Mouse (Mus musculus): Measurements from ENCODE around the gene Frs2. TPM values are rescaled to one million over a fixed set of nuclear protein-coding genes. Genes with fewer than 3 reads are reported as not detected.

The Frs2 gene
- polyA plus RNA-seq, 1 experiment, result 36.3 TPM

DNA sequence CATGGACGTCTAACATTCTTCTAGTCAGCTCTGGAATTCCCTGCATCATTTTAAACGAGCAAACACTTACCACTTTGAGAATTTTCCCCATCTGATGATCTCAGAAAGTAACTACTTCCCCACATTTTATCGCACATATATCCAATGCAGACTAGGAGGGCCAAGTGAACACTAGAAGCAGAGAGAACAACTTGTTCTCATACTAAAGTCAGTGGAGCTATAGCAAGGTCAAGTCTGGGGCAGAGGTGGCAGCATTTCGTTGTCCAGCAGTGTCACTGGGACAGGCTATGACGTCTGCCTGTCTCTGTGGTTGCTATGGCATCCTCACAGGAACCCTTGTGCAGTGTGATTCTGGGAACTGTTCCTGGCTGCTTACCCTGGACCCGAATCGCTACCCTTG is 36.9 kb downstream of the Frs2 start:
- H3K27me3 ChIP-seq (ENCODE audit: control insufficient read depth, insufficient read depth, low read length), result no peaks in the 10 kb centered on the region
- no peak overlapping the region for H3K4me3 ChIP-seq (replicated peaks; ENCODE audit: insufficient read depth, low read depth, low read length)
- DNase-seq, result no peak
- no peak overlapping the region for H3K27ac ChIP-seq (ENCODE audit: insufficient read depth, low read length)
- 49% methylated on average over 7 of the region's 7 CpGs for WGBS
- no peak for TF ChIP-seq POLR2A (IDR thresholded peaks at IDR 0.05; ENCODE audit: borderline replicate concordance, insufficient read depth, low read length)
- TF ChIP-seq CTCF (IDR thresholded peaks at IDR 0.05; ENCODE audit: borderline replicate concordance, insufficient read depth, low read depth, low read length), result no peak
- H3K4me1 ChIP-seq (ENCODE audit: control insufficient read depth, insufficient read depth, low read length), result 0 out of 2 replicates have a peak, but pooled peaks cover 3% of the 10 kb centered on the region

DNA sequence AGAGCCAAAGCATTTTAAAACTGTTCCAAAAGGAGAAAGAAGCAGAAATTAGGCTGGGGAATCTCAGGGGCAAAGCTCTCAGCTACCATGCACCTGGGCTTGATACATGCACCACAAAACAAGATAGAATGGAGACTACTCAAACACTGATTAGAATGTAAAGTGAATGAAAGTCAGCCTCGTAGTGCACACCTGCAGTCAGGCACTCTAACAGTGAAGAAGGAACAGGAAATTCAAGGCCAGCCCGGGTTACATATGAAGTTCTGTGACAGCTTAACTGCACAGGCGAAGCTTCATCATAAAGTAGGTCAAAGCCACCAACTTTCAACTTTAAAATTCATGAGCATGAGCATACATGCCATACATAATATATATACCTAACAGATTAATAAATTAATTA is 38.1 kb downstream of the Frs2 start:
- Histone ChIP-seq H3K4me3 (replicated peaks; ENCODE audit: insufficient read depth, low read depth, low read length) (no peak overlapping the region), H3K27ac (ENCODE audit: insufficient read depth, low read length) (no peak overlapping the region), H3K4me1 (ENCODE audit: control insufficient read depth, insufficient read depth, low read length) (0 out of 2 replicates have a peak, but pooled peaks cover 5% of the 10 kb centered on the region), H3K27me3 (ENCODE audit: control insufficient read depth, insufficient read depth, low read length) (no peaks in the 10 kb centered on the region)
- TF ChIP-seq POLR2A (IDR thresholded peaks at IDR 0.05; ENCODE audit: borderline replicate concordance, insufficient read depth, low read length) (no peak), CTCF (IDR thresholded peaks at IDR 0.05; ENCODE audit: borderline replicate concordance, insufficient read depth, low read depth, low read length) (no peak)
- DNase-seq, result no peak
- 69% methylated on average over 3 of the region's 3 CpGs for whole genome bisulfite sequencing

DNA sequence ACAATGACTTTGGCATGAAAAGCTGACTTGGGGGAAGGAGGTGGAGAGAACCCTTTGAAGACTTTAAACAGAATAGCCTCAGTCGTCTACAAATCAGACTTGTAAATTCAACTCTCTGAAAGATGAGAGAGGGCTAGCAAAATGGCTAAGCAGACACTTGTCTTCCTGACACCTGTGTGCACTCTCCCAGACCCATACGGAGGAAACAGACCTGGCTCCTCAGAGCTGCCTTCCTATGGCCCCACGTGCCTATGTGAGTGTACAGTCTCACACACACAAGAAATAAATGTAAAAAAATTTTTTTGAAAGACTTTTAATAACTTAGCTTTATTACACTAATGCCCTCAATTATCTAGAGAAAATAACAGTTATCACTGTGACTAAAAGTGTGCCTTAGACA is 41.6 kb downstream of the Frs2 start:
- H3K4me3 ChIP-seq (replicated peaks; ENCODE audit: insufficient read depth, low read depth, low read length), result no peak overlapping the region
- DNase-seq, result no peak
- no peak overlapping the region for H3K27ac ChIP-seq (ENCODE audit: insufficient read depth, low read length)
- TF ChIP-seq CTCF (IDR thresholded peaks at IDR 0.05; ENCODE audit: borderline replicate concordance, insufficient read depth, low read depth, low read length) (no peak), POLR2A (IDR thresholded peaks at IDR 0.05; ENCODE audit: borderline replicate concordance, insufficient read depth, low read length) (no peak)
- H3K27me3 ChIP-seq (ENCODE audit: control insufficient read depth, insufficient read depth, low read length), result no peaks in the 10 kb centered on the region
- WGBS, result 53% methylated on average over 3 of the region's 3 CpGs
- peaks cover 6% of the 10 kb centered on the region; the same call in 1 of the 2 replicates for H3K4me1 ChIP-seq (ENCODE audit: control insufficient read depth, insufficient read depth, low read length)

DNA sequence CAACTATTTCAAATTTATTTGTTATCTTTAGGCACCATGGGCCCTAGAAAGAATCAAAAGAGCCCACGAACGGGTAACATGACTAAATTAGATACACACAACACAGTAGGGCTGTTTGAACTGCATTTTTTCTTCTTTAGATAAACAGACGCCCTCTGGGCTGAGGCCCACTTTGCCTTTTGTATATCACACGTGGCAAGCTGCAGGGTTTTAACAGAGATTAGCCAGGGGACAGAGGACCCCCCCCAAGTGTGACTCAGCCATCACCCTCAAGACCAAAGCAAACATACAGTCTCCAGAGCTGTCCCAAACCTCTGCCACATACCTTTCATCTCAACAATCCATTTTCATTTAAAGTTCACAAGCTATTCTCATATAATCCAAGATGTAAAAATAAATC is 42.1 kb downstream of the Frs2 start:
- WGBS, result 42% methylated on average over 4 of the region's 4 CpGs

DNA sequence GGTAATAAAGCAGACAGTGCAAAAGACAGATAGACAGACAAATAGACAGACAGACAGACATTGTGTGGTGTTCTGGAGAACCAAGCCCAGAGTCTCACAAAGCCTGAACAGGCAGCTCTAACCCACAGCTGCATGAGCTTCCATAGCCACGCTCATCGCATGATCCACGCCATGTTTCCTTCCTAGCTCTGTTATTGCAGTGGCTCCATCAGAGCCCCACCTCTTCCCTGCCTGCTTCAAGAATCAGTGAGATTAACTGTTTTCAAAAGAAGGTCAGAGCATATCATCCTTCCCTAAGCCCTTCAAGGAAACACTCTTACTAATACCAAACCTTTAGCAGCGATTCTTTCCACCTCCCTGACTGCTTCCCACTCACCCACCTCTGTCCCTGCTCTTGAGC is 43.3 kb downstream of the Frs2 start:
- WGBS, result 81% methylated on average over 4 of the region's 4 CpGs
- Histone ChIP-seq H3K4me3 (replicated peaks; ENCODE audit: insufficient read depth, low read depth, low read length) (no peak overlapping the region), H3K27ac (ENCODE audit: insufficient read depth, low read length) (no peak overlapping the region), H3K4me1 (ENCODE audit: control insufficient read depth, insufficient read depth, low read length) (peaks cover 4% of the 10 kb centered on the region; the same call in 1 of the 2 replicates), H3K27me3 (ENCODE audit: control insufficient read depth, insufficient read depth, low read length) (no peaks in the 10 kb centered on the region)
- TF ChIP-seq CTCF (IDR thresholded peaks at IDR 0.05; ENCODE audit: borderline replicate concordance, insufficient read depth, low read depth, low read length), result no peak
- TF ChIP-seq POLR2A (IDR thresholded peaks at IDR 0.05; ENCODE audit: borderline replicate concordance, insufficient read depth, low read length), result no peak
- DNase-seq, result no peak

More for the DNA sequence above, 42.1 kb downstream of the Frs2 start:
- Histone ChIP-seq H3K27me3 (ENCODE audit: control insufficient read depth, insufficient read depth, low read length) (no peaks in the 10 kb centered on the region), H3K27ac (ENCODE audit: insufficient read depth, low read length) (no peak overlapping the region), H3K4me3 (replicated peaks; ENCODE audit: insufficient read depth, low read depth, low read length) (no peak overlapping the region), H3K4me1 (ENCODE audit: control insufficient read depth, insufficient read depth, low read length) (peaks cover 4% of the 10 kb centered on the region; the same call in 1 of the 2 replicates)
- DNase-seq, result no peak
- TF ChIP-seq POLR2A (IDR thresholded peaks at IDR 0.05; ENCODE audit: borderline replicate concordance, insufficient read depth, low read length), result no peak
- TF ChIP-seq CTCF (IDR thresholded peaks at IDR 0.05; ENCODE audit: borderline replicate concordance, insufficient read depth, low read depth, low read length), result no peak

DNA sequence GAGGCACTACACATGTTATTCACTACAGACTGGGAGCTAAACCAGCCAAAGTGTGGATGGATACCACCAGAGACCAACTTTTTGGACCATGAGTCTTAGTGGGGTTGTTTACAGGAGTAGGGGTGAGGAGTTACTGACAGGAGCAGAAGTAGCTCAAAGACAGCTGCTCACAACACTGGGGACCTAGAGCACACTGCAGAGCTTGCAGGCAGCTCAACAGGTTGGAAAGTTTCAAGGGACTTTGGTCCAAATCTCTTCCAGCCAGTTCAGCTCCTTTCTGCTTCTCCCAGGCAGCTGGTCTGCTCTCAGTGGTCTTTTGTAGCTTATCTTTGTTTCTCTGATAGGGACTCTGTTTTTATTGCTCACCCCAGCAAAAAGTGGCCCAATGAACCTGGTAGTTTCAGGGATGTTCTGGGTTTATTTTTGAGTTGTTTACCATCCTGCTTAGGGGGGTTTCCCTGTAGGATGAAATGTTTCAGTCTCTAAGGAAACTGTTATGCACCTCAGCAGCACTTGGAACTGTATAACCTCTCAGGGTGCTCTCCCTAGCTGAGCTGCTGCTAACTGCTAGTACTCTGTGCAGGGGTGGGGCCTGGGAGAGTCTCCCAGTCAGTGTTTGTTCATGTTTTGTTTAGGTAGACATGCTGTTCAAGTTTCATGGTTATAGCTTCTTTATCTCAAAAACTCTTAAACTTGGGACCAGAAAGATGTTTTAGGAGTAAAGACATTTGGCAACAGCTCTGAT is 44.3 kb downstream of the Frs2 start:
- H3K27ac ChIP-seq (ENCODE audit: insufficient read depth, low read length), result no peak overlapping the region
- peaks cover 4% of the 10 kb centered on the region; the same call in 1 of the 2 replicates for H3K4me1 ChIP-seq (ENCODE audit: control insufficient read depth, insufficient read depth, low read length)
- TF ChIP-seq POLR2A (IDR thresholded peaks at IDR 0.05; ENCODE audit: borderline replicate concordance, insufficient read depth, low read length) (no peak), CTCF (IDR thresholded peaks at IDR 0.05; ENCODE audit: borderline replicate concordance, insufficient read depth, low read depth, low read length) (no peak)
- no peak for DNase-seq
- no peaks in the 10 kb centered on the region for H3K27me3 ChIP-seq (ENCODE audit: control insufficient read depth, insufficient read depth, low read length)
- no peak overlapping the region for H3K4me3 ChIP-seq (replicated peaks; ENCODE audit: insufficient read depth, low read depth, low read length)

DNA sequence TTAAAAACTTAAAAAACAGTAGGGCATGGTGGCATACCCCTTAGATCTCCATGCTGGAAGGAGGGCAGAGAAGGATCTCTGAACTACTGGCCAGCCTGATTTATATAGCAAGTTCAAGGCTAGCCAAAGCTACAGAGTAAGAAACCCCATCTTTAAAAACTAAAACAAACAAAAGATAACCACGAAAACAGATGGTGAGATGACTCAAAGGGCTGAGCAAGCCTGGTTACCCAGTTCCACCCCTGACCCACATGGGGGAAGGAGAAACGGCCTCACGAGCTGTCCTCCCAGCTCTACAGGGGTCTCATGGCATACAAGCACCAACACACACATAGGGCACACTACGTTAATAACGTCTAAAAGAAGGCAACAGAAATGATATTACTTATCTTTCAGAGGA is 48.2 kb downstream of the Frs2 start:
- WGBS, result 77% methylated on average over 5 of the region's 5 CpGs
- TF ChIP-seq CTCF (IDR thresholded peaks at IDR 0.05; ENCODE audit: borderline replicate concordance, insufficient read depth, low read depth, low read length) (no peak), POLR2A (IDR thresholded peaks at IDR 0.05; ENCODE audit: borderline replicate concordance, insufficient read depth, low read length) (no peak)
- Histone ChIP-seq H3K27ac (ENCODE audit: insufficient read depth, low read length) (no peak overlapping the region), H3K4me1 (ENCODE audit: control insufficient read depth, insufficient read depth, low read length) (peaks cover 3% of the 10 kb centered on the region), H3K4me3 (replicated peaks; ENCODE audit: insufficient read depth, low read depth, low read length) (no peak overlapping the region), H3K27me3 (ENCODE audit: control insufficient read depth, insufficient read depth, low read length) (no peaks in the 10 kb centered on the region)
- DNase-seq, result no peak

DNA sequence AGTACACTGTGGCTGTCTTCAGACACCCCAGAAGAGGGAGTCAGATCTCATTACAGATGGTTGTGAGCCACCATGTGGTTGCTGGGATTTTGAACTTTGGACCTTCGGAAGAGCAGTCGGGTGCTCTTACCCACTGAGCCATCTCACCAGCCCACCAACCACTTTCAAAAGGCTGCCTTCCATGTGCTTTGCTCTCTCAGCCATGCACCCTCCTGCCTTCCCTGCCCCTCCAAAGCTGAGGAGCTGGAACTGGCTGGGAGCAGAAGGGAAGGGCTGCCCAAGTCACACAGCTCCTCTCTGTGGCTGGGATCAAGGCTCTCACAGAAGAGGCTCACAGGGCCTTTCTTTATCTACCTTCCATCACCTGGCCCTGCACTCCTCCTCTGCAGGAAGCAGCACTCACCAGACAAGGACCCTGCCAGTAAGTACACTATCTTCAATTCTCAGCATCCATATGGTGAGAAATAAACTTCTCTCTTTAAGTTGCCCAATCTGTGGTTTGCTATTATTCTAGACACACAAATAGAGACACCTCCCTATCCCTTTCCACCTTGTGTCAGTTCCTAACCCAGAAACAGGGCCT is 51.1 kb downstream of the Frs2 start:
- DNase-seq, result no peak
- TF ChIP-seq CTCF (IDR thresholded peaks at IDR 0.05; ENCODE audit: borderline replicate concordance, insufficient read depth, low read depth, low read length) (no peak), POLR2A (IDR thresholded peaks at IDR 0.05; ENCODE audit: borderline replicate concordance, insufficient read depth, low read length) (no peak)
- H3K4me1 ChIP-seq (ENCODE audit: control insufficient read depth, insufficient read depth, low read length), result peaks cover 12% of the 10 kb centered on the region
- H3K27ac ChIP-seq (ENCODE audit: insufficient read depth, low read length), result no peak overlapping the region
- WGBS, result 58% methylated on average over 2 of the region's 2 CpGs
- no peaks in the 10 kb centered on the region for H3K27me3 ChIP-seq (ENCODE audit: control insufficient read depth, insufficient read depth, low read length)
- no peak overlapping the region for H3K4me3 ChIP-seq (replicated peaks; ENCODE audit: insufficient read depth, low read depth, low read length)

All from cerebellum, adult 2 months (tissue).